Mouse (Mus musculus): Measurements from ENCODE around the gene Magi1. TPM values are rescaled to one million over a fixed set of nuclear protein-coding genes. Genes with fewer than 3 reads are reported as not detected.

Magi1 gene
- polyA plus RNA-seq, 1 experiment from 2014 or later: 7.9 TPM

- Histone ChIP-seq H3K4me1 (ENCODE audit: control insufficient read depth in 2 of 2, insufficient read depth in 2 of 2, low read length in 2 of 2) (peaks cover 4 to 12% of the 10 kb centered on the region in 2 experiments), H3K9ac (ENCODE audit: low read length) (no peak overlapping the region), H3K9me3 (ENCODE audit: control insufficient read depth, low read length) (no peaks in the 10 kb centered on the region), H3K27me3 (ENCODE audit: control insufficient read depth, insufficient read depth, low read length) (no peaks in the 10 kb centered on the region), H3K27ac (replicated peaks in 1 of 2; ENCODE audit: control insufficient read depth in 1 of 2, insufficient read depth in 1 of 2, low read depth in 2 of 2, low read length in 2 of 2) (no peak overlapping the region), H3K4me2 (ENCODE audit: low read length) (no peak overlapping the region), H3K4me3 (ENCODE audit: control insufficient read depth in 1 of 2, insufficient read depth in 1 of 2, low read depth in 1 of 2, low read length in 2 of 2) (no peak overlapping the region), H3K36me3 (ENCODE audit: control insufficient read depth, insufficient read depth, low read length) (no peaks in the 10 kb centered on the region)
- ATAC-seq (ENCODE audit: insufficient number of reproducible peaks, insufficient read depth, low FRiP score, low read depth): no peak
- 6% methylated on average over 3 of the region's 3 CpGs for WGBS
Measured at GRCm38 (mm10) chr6:94300562-94300961, 16.8 kb upstream of the Magi1 start.

- H3K4me2 ChIP-seq (ENCODE audit: low read length): no peak overlapping the region
- no peaks in the 10 kb centered on the region for H3K9me3 ChIP-seq (ENCODE audit: control insufficient read depth, low read length)
- no peak overlapping the region for H3K4me3 ChIP-seq (ENCODE audit: control insufficient read depth in 1 of 2, insufficient read depth in 1 of 2, low read depth in 1 of 2, low read length in 2 of 2)
- peaks cover 2 to 7% of the 10 kb centered on the region in 2 experiments; a peak in 1 of 4 replicates for H3K4me1 ChIP-seq (ENCODE audit: control insufficient read depth in 2 of 2, insufficient read depth in 2 of 2, low read length in 2 of 2)
- H3K27me3 ChIP-seq (ENCODE audit: control insufficient read depth, insufficient read depth, low read length): no peaks in the 10 kb centered on the region
- H3K27ac ChIP-seq (replicated peaks in 1 of 2; ENCODE audit: control insufficient read depth in 1 of 2, insufficient read depth in 1 of 2, low read depth in 2 of 2, low read length in 2 of 2): no peak overlapping the region
- H3K9ac ChIP-seq (ENCODE audit: low read length): no peak overlapping the region
- ATAC-seq (ENCODE audit: insufficient number of reproducible peaks, insufficient read depth, low FRiP score, low read depth): no peak
- H3K36me3 ChIP-seq (ENCODE audit: control insufficient read depth, insufficient read depth, low read length): no peaks in the 10 kb centered on the region
Measured at GRCm38 (mm10) chr6:94287387-94287786, 3.7 kb upstream of the Magi1 start.

- Histone ChIP-seq H3K9ac (ENCODE audit: low read length) (no peak overlapping the region), H3K4me1 (ENCODE audit: control insufficient read depth in 2 of 2, insufficient read depth in 2 of 2, low read length in 2 of 2) (peaks cover 2 to 14% of the 10 kb centered on the region in 2 experiments; a peak in 3 of 4 replicates), H3K4me3 (ENCODE audit: control insufficient read depth in 1 of 2, insufficient read depth in 1 of 2, low read depth in 1 of 2, low read length in 2 of 2) (no peak overlapping the region), H3K27ac (replicated peaks in 1 of 2; ENCODE audit: control insufficient read depth in 1 of 2, insufficient read depth in 1 of 2, low read depth in 2 of 2, low read length in 2 of 2) (no peak overlapping the region), H3K4me2 (ENCODE audit: low read length) (no peak overlapping the region), H3K36me3 (ENCODE audit: control insufficient read depth, insufficient read depth, low read length) (no peaks in the 10 kb centered on the region), H3K27me3 (ENCODE audit: control insufficient read depth, insufficient read depth, low read length) (no peaks in the 10 kb centered on the region), H3K9me3 (ENCODE audit: control insufficient read depth, low read length) (no peaks in the 10 kb centered on the region)
- 55% methylated on average over 2 of the region's 2 CpGs for WGBS
- ATAC-seq (ENCODE audit: insufficient number of reproducible peaks, insufficient read depth, low FRiP score, low read depth): no peak
Measured at GRCm38 (mm10) chr6:94286555-94286954, 2.8 kb upstream of the Magi1 start.

- H3K4me1 ChIP-seq (ENCODE audit: control insufficient read depth in 2 of 2, insufficient read depth in 2 of 2, low read length in 2 of 2): peaks cover 5 to 25% of the 10 kb centered on the region in 2 experiments; a peak in 3 of 4 replicates
- peak overlapping the region; percentile 94 for H3K4me2 ChIP-seq (ENCODE audit: low read length)
- H3K4me3 ChIP-seq (ENCODE audit: control insufficient read depth in 1 of 2, insufficient read depth in 1 of 2, low read depth in 1 of 2, low read length in 2 of 2): peak overlapping the region; percentile 80 to 84
- peak; percentile 52 for ATAC-seq (ENCODE audit: insufficient number of reproducible peaks, insufficient read depth, low FRiP score, low read depth)
- WGBS: under 1% methylated on average over 44 of the region's 44 CpGs
- peak overlapping the region; percentile 75 for H3K9ac ChIP-seq (ENCODE audit: low read length)
- H3K27ac ChIP-seq (replicated peaks in 1 of 2; ENCODE audit: control insufficient read depth in 1 of 2, insufficient read depth in 1 of 2, low read depth in 2 of 2, low read length in 2 of 2): peak overlapping the region; percentile 92 to 99
- no peaks in the 10 kb centered on the region for H3K36me3 ChIP-seq (ENCODE audit: control insufficient read depth, insufficient read depth, low read length)
- H3K27me3 ChIP-seq (ENCODE audit: control insufficient read depth, insufficient read depth, low read length): no peaks in the 10 kb centered on the region
- H3K9me3 ChIP-seq (ENCODE audit: control insufficient read depth, low read length): no peaks in the 10 kb centered on the region
Measured at GRCm38 (mm10) chr6:94284089-94284825, 540 bp upstream of the Magi1 start.

GRCm38 (mm10) chr6:94282301-94283241 lies 1.1 kb downstream of the Magi1 start:
- ATAC-seq (ENCODE audit: insufficient number of reproducible peaks, insufficient read depth, low FRiP score, low read depth): no peak
- Histone ChIP-seq H3K4me1 (ENCODE audit: control insufficient read depth in 2 of 2, insufficient read depth in 2 of 2, low read length in 2 of 2) (peaks cover 8 to 29% of the 10 kb centered on the region in 2 experiments), H3K4me2 (ENCODE audit: low read length) (peak overlapping the region; percentile 94), H3K9ac (ENCODE audit: low read length) (peak overlapping the region; percentile 93), H3K9me3 (ENCODE audit: control insufficient read depth, low read length) (no peaks in the 10 kb centered on the region), H3K27ac (replicated peaks in 1 of 2; ENCODE audit: control insufficient read depth in 1 of 2, insufficient read depth in 1 of 2, low read depth in 2 of 2, low read length in 2 of 2) (peak overlapping the region; percentile 89 to 99), H3K4me3 (ENCODE audit: control insufficient read depth in 1 of 2, insufficient read depth in 1 of 2, low read depth in 1 of 2, low read length in 2 of 2) (peak overlapping the region; percentile 63 to 84), H3K27me3 (ENCODE audit: control insufficient read depth, insufficient read depth, low read length) (no peaks in the 10 kb centered on the region), H3K36me3 (ENCODE audit: control insufficient read depth, insufficient read depth, low read length) (no peaks in the 10 kb centered on the region)
- WGBS: under 1% methylated on average over 53 of the region's 55 CpGs

- no peaks in the 10 kb centered on the region for H3K9me3 ChIP-seq (ENCODE audit: control insufficient read depth, low read length)
- no peaks in the 10 kb centered on the region for H3K36me3 ChIP-seq (ENCODE audit: control insufficient read depth, insufficient read depth, low read length)
Measured at GRCm38 (mm10) chr6:94281606-94282280, 2.0 kb downstream of the Magi1 start.

GRCm38 (mm10) chr6:94273941-94274340 lies 9.8 kb downstream of the Magi1 start:
- peaks cover 7 to 31% of the 10 kb centered on the region in 2 experiments for H3K4me1 ChIP-seq (ENCODE audit: control insufficient read depth in 2 of 2, insufficient read depth in 2 of 2, low read length in 2 of 2)
- no peak overlapping the region for H3K4me3 ChIP-seq (ENCODE audit: control insufficient read depth in 1 of 2, insufficient read depth in 1 of 2, low read depth in 1 of 2, low read length in 2 of 2)
- no peak overlapping the region for H3K27ac ChIP-seq (replicated peaks in 1 of 2; ENCODE audit: control insufficient read depth in 1 of 2, insufficient read depth in 1 of 2, low read depth in 2 of 2, low read length in 2 of 2)
- no peak for ATAC-seq (ENCODE audit: insufficient number of reproducible peaks, insufficient read depth, low FRiP score, low read depth)
- no peaks in the 10 kb centered on the region for H3K9me3 ChIP-seq (ENCODE audit: control insufficient read depth, low read length)
- H3K36me3 ChIP-seq (ENCODE audit: control insufficient read depth, insufficient read depth, low read length): no peaks in the 10 kb centered on the region
- H3K4me2 ChIP-seq (ENCODE audit: low read length): no peak overlapping the region
- no peak overlapping the region for H3K9ac ChIP-seq (ENCODE audit: low read length)
- H3K27me3 ChIP-seq (ENCODE audit: control insufficient read depth, insufficient read depth, low read length): no peaks in the 10 kb centered on the region
- WGBS: 89% methylated on average over 3 of the region's 3 CpGs

More at GRCm38 (mm10) chr6:94281606-94282280, 2.0 kb downstream of the Magi1 start:
- Histone ChIP-seq H3K27ac (replicated peaks in 1 of 2; ENCODE audit: control insufficient read depth in 1 of 2, insufficient read depth in 1 of 2, low read depth in 2 of 2, low read length in 2 of 2) (peak overlapping the region; percentile 9 to 99; a peak in 3 of 4 replicates), H3K9ac (ENCODE audit: low read length) (peak overlapping the region; percentile 93), H3K27me3 (ENCODE audit: control insufficient read depth, insufficient read depth, low read length) (no peaks in the 10 kb centered on the region), H3K4me2 (ENCODE audit: low read length) (peak overlapping the region; percentile 94), H3K4me3 (ENCODE audit: control insufficient read depth in 1 of 2, insufficient read depth in 1 of 2, low read depth in 1 of 2, low read length in 2 of 2) (peak overlapping the region; percentile 63 to 84), H3K4me1 (ENCODE audit: control insufficient read depth in 2 of 2, insufficient read depth in 2 of 2, low read length in 2 of 2) (peaks cover 8 to 37% of the 10 kb centered on the region in 2 experiments)
- no peak for ATAC-seq (ENCODE audit: insufficient number of reproducible peaks, insufficient read depth, low FRiP score, low read depth)
- 5% methylated on average over 17 of the region's 17 CpGs for WGBS
